In the genomic region with DNA sequence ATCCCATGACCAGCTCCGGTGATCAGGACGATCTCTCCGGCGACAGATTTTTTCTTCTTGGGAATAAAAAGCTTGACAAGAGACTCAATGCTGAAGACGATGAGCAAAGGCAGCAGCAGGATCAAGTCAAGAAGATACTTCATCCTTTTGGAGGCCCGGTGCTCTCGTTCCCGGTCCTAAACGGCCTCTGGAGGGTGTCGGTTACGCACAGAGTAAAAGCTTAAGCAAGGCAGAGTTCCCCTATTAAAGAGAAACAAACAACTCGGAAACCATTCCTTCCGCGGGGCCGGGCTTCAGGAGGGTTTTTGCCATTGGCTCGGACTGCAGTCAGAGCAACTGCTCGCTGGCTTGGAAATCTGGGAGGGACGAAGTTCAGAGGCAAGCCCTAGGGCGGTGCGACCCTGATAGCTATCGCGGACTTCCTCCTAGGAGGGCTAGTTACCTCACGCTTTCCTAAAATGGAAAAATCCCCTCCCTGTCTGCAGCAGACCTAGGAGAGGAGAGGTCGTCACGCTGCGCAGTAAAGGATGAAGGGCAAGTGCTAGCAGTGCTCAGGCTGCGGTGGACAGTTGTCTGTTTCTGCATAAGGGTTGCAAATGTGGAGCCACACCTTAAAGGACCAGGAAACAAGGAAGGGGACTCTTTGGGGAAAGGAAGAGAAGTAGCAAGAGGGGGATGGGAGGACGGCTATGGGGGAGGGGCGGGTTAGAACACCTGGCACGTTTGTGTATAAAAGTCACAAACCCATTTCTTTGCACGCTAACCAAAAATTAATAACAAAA, we compare ENCODE assay signal across 8 mouse cellular contexts. TPM values are rescaled to one million over a fixed set of nuclear protein-coding genes. Genes with fewer than 3 reads are reported as not detected.
DNase-seq lines count a peak whose midpoint lies in the region; ATAC-seq and TF ChIP-seq lines count a peak whose summit lies in the region.

A gene (minus strand): TSS at position 323 of the 782 bp plus-strand sequence.

- no peaks in the 10 kb centered on the region for H3K27me3 ChIP-seq in ES-Bruce4 (ENCODE audit: control insufficient read depth, insufficient read depth, low read length, poor library complexity, severe bottlenecking)
- H3K27me3 ChIP-seq in forebrain, embryonic 14.5 days (replicated peaks; ENCODE audit: control insufficient read depth, insufficient read depth, low read length): no peaks in the 10 kb centered on the region
- no peaks in the 10 kb centered on the region for H3K27me3 ChIP-seq in liver, embryonic 16.5 days (ENCODE audit: control insufficient read depth, insufficient read depth, low read depth, low read length)
- H3K27me3 ChIP-seq in neural tube, embryonic 12.5 days (replicated peaks): peaks cover 5% of the 10 kb centered on the region; the same call in 1 of the 2 replicates
- no peaks in the 10 kb centered on the region for H3K27me3 ChIP-seq in testis, adult 2 months (ENCODE audit: control insufficient read depth, insufficient read depth, low read length)

- peak; percentile 31 for TF ChIP-seq POLR2A in ES-Bruce4 (IDR thresholded peaks at IDR 0.05; ENCODE audit: insufficient read depth, low read length)
- TF ChIP-seq POLR2A in testis, adult 2 months (IDR thresholded peaks at IDR 0.05; ENCODE audit: control insufficient read depth, low read depth, low read length): peak; percentile 33; the same call in 1 of the 2 replicates

- peak within 1 kb of the TSS; percentile 94 for H3K27ac ChIP-seq in ES-Bruce4 (ENCODE audit: insufficient read depth, low read length)
- H3K27ac ChIP-seq in forebrain, embryonic 14.5 days (ENCODE audit: low read depth, low read length): no peak within 1 kb of the TSS
- peak within 1 kb of the TSS; percentile 83 for H3K27ac ChIP-seq in liver, embryonic 16.5 days (ENCODE audit: low read length)
- 0 out of 2 replicates have a peak within 1 kb of the TSS, but pooled peaks have one; percentile 4 for H3K27ac ChIP-seq in neural tube, embryonic 12.5 days
- peak within 1 kb of the TSS; percentile 78 for H3K27ac ChIP-seq in testis, adult 2 months (ENCODE audit: control insufficient read depth, insufficient read depth, low read depth, low read length)

- peak within 1 kb of the TSS; percentile 65 for H3K4me3 ChIP-seq in ES-Bruce4 (ENCODE audit: low read depth, low read length)
- H3K4me3 ChIP-seq in forebrain, embryonic 14.5 days (ENCODE audit: low read depth, low read length): peak within 1 kb of the TSS; percentile 35
- peak within 1 kb of the TSS; percentile 64 for H3K4me3 ChIP-seq in liver, embryonic 16.5 days (ENCODE audit: low read depth, low read length)
- peak within 1 kb of the TSS; percentile 44 for H3K4me3 ChIP-seq in neural tube, embryonic 12.5 days
- H3K4me3 ChIP-seq in testis, adult 2 months (ENCODE audit: control insufficient read depth, low read depth, low read length): peak within 1 kb of the TSS; percentile 62

- H3K4me2 ChIP-seq in forebrain, embryonic 14.5 days (ENCODE audit: low read length): peak within 1 kb of the TSS; percentile 58
- peak within 1 kb of the TSS; percentile 61 for H3K4me2 ChIP-seq in liver, embryonic 16.5 days (ENCODE audit: low read depth, low read length)
- H3K4me2 ChIP-seq in neural tube, embryonic 12.5 days (replicated peaks): peak within 1 kb of the TSS; percentile 80

- no peaks in the 10 kb centered on the region for H3K36me3 ChIP-seq in ES-Bruce4 (ENCODE audit: control insufficient read depth, insufficient read depth, low read length, poor library complexity, severe bottlenecking)
- H3K36me3 ChIP-seq in forebrain, embryonic 14.5 days (ENCODE audit: control insufficient read depth, insufficient read depth, low read length): no peaks in the 10 kb centered on the region
- no peaks in the 10 kb centered on the region; the same call in 1 of the 2 replicates for H3K36me3 ChIP-seq in liver, embryonic 16.5 days (ENCODE audit: control insufficient read depth, insufficient read depth)
- H3K36me3 ChIP-seq in neural tube, embryonic 12.5 days: no peaks in the 10 kb centered on the region
- no peaks in the 10 kb centered on the region for H3K36me3 ChIP-seq in testis, adult 2 months (ENCODE audit: control insufficient read depth, insufficient read depth, low read length)

- no peak for TF ChIP-seq CTCF in ES-Bruce4 (IDR thresholded peaks at IDR 0.05; ENCODE audit: low read depth, low read length)
- no peak for TF ChIP-seq CTCF in testis, adult 2 months (IDR thresholded peaks at IDR 0.05; ENCODE audit: control insufficient read depth, insufficient read depth, insufficient replicate concordance, low read depth, low read length)

- peak within 1 kb of the TSS; percentile 62 for H3K9ac ChIP-seq in ES-Bruce4 (ENCODE audit: low read depth, poor library complexity, severe bottlenecking)
- H3K9ac ChIP-seq in forebrain, embryonic 14.5 days (ENCODE audit: low read length): peak within 1 kb of the TSS; percentile 60
- H3K9ac ChIP-seq in liver, embryonic 16.5 days (ENCODE audit: low read depth, low read length): peak within 1 kb of the TSS; percentile 53
- peak within 1 kb of the TSS; percentile 56 for H3K9ac ChIP-seq in neural tube, embryonic 12.5 days

- DNase-seq in cerebellum, adult 11 months: peak; percentile 52
- DNase-seq in forebrain, embryonic 14.5 days (ENCODE audit: low spot score): peak; percentile 67
- DNase-seq in heart, postnatal 10 days: peak; percentile 90 to 92
- peak; percentile 90 for DNase-seq in large intestine, adult 2 months (ENCODE audit: low read depth, low spot score)

- TF ChIP-seq EP300 in ES-Bruce4 (IDR thresholded peaks at IDR 0.05; ENCODE audit: insufficient read depth, low read depth, low read length): peak; percentile 95

- H3K9me3 ChIP-seq in ES-Bruce4 (replicated peaks; ENCODE audit: control insufficient read depth, insufficient read depth, low read length, poor library complexity, severe bottlenecking): no peaks in the 10 kb centered on the region
- H3K9me3 ChIP-seq in forebrain, embryonic 14.5 days (replicated peaks; ENCODE audit: control insufficient read depth, low read length): no peaks in the 10 kb centered on the region
- H3K9me3 ChIP-seq in liver, embryonic 16.5 days (replicated peaks; ENCODE audit: control insufficient read depth, low read length): no peaks in the 10 kb centered on the region
- no peaks in the 10 kb centered on the region for H3K9me3 ChIP-seq in neural tube, embryonic 12.5 days

- intact Hi-C loops in heart, postnatal 10 days (cut with DNase I): loop anchor here (2.0 kb wide), 1 partner anchor 25 kb away; a partner anchor contains a TSS

- peaks cover 6% of the 10 kb centered on the region for H3K4me1 ChIP-seq in ES-Bruce4 (ENCODE audit: control insufficient read depth, insufficient read depth, low read length)
- H3K4me1 ChIP-seq in forebrain, embryonic 14.5 days (ENCODE audit: control insufficient read depth, insufficient read depth, low read length): no peaks in the 10 kb centered on the region
- peaks cover 13% of the 10 kb centered on the region for H3K4me1 ChIP-seq in liver, embryonic 16.5 days (ENCODE audit: control insufficient read depth, low read depth, low read length)
- H3K4me1 ChIP-seq in neural tube, embryonic 12.5 days: peaks cover 17% of the 10 kb centered on the region; the same call in 1 of the 2 replicates
- peaks cover 6% of the 10 kb centered on the region; the same call in 1 of the 2 replicates for H3K4me1 ChIP-seq in testis, adult 2 months (ENCODE audit: control insufficient read depth, insufficient read depth, low read length)

- ATAC-seq in forebrain, embryonic 14.5 days: peak; percentile 78
- ATAC-seq in liver, embryonic 16.5 days (ENCODE audit: low read depth): peak; percentile 92
- peak; percentile 64 for ATAC-seq in neural tube, embryonic 12.5 days (ENCODE audit: low FRiP score, low read depth)

- 2% methylated on average over 31 of the region's 31 CpGs for WGBS in forebrain, embryonic 14.5 days
- WGBS in large intestine, adult 2 months: under 1% methylated on average over 31 of the region's 31 CpGs
- 1% methylated on average over 31 of the region's 31 CpGs for WGBS in liver, embryonic 16.5 days (ENCODE audit: insufficient replicate concordance)
- 1% methylated on average over 31 of the region's 31 CpGs for WGBS in neural tube, embryonic 12.5 days

RNA-seq across cellular contexts. Expression of the gene that starts here (rescaled TPM):
- polyA plus RNA-seq in ES-Bruce4 (2011; ENCODE audit: insufficient read depth, insufficient read length, low read depth, missing spikeins): 22.0 and 25.3 TPM in 2 replicates
- 1.6 and 2.0 TPM in 2 replicates for polyA plus RNA-seq in forebrain, embryonic 14.5 days (2014; fragmentation: Nextera tagmentation; extraction: Ambion mirVana)
- total RNA-seq in heart, postnatal 10 days (2021): 10 to 100 TPM; 29.4 to 31.6 TPM
- 86.9 and 124 TPM in 2 replicates for polyA plus RNA-seq in large intestine, adult 2 months (2012; rRNA removed)
- polyA plus RNA-seq in liver, embryonic 16.5 days (2015; fragmentation: Nextera tagmentation; extraction: Ambion mirVana): 3.2 and 3.6 TPM in 2 replicates
- 1.8 and 2.0 TPM in 2 replicates for polyA plus RNA-seq in neural tube, embryonic 12.5 days (2016; fragmentation: Nextera tagmentation; extraction: Ambion mirVana)
- 5.1 and 5.5 TPM in 2 replicates for polyA plus RNA-seq in testis, adult 2 months (2012; rRNA removed)
